Mouse (Mus musculus): ENCODE results near the gene Gm2832.
A peak's percentile ranks its signal among the peaks of the same experiment; 100 is the strongest.
"Not testable (repeated sequence)": the region's sequence is repeated elsewhere in the genome, so short reads cannot be mapped to it uniquely, and the experiment has no call there.

The Gm2832 gene

DNA sequence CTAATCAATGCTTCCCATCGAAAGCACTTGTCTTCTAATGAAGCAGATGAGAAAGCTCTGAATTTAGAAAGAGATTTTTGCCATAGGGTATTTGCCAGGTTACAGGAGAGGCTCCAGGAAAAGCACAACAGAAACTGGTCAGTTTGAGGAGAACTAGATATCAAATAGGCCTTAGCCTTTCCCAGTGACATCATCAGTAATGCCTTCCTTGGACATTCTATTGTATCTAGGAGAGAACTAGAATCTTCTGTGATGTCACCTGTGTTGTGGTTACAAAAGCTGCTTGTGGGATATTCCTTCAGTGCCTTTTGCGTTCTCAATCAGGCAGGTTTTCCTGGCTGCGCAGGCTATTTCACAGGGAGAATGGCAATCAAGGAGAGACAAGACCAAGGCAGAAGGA is at the start of gene Gm2832:
TSS of gene Gm2832 (plus strand) at position 301 of the 400 bp plus-strand sequence.
- DNase-seq (ENCODE audit: extremely low spot score) = not testable (repeated sequence)

- not testable (repeated sequence) for DNase-seq (ENCODE audit: extremely low spot score)
Observed at GRCm38 (mm10) chr14:41263296-41263695, 15.3 kb upstream of the Gm2832 start.

DNA sequence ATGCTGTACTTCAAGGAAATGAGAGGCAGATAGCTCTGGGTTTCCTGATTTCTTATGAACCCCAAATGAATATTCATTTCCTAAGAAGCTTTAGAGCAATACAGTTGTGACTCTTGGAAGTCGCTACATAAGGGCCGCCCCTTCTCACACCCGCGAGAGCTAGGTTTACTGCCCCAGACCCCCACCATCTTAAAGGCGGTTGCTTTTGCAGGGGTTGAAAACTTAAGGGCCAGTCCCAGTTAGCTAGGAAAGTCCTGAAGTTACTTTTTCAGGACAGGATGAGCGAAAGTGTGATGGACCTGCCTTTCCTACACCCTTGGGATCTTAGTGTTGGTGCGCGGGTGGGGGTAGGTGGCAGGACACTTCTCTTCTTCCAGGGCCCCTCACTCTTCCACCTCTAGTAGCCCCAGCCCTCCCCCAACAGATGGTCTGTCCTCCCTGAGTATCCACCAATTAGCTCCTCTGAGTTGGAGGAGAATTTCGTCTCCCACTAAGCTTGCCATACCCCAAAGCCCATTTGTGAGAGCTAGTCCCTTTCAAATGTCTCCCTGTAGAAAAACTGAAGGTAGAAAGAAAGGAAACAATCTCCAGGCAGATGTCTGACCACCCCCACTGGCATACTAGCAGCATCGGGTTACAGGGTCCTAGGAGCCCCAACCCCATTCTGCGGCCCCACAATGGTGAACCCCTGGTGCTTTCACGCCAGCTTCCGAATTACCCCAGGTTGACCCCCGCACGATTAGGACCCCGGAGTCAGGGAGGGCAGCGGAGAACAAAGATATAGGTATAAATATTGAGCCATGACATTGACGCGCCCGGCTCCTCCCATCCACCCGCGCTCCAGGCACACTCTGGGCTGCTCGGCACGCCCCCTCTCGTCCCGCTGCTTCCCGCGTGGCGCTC is 14.5 kb upstream of the Gm2832 start:
- peak; percentile 0 for DNase-seq (ENCODE audit: extremely low spot score)

GRCm38 (mm10) chr14:41264756-41265566 is 13.6 kb upstream of the Gm2832 start:
- DNase-seq (ENCODE audit: extremely low spot score) = peak; percentile 46

GRCm38 (mm10) chr14:41285965-41286364 is 7.4 kb downstream of the Gm2832 start:
- DNase-seq (ENCODE audit: extremely low spot score) = not testable (repeated sequence)
